Mouse (Mus musculus) liver, embryonic 14.5 days (tissue): ENCODE results near the gene Il17rc.

ENCODE experiments used
- CTCF ChIP-seq: IDR thresholded peaks from 2 replicates; pipeline ENCODE4 v1.5.1; 2016; ENCODE audit warnings: antibody characterized with exemption, low read depth, control low read depth
- EP300 ChIP-seq: IDR thresholded peaks from 2 replicates; pipeline ENCODE4 v1.6.1; 2016; ENCODE audit warnings: antibody characterized with exemption, low read depth

DNA sequence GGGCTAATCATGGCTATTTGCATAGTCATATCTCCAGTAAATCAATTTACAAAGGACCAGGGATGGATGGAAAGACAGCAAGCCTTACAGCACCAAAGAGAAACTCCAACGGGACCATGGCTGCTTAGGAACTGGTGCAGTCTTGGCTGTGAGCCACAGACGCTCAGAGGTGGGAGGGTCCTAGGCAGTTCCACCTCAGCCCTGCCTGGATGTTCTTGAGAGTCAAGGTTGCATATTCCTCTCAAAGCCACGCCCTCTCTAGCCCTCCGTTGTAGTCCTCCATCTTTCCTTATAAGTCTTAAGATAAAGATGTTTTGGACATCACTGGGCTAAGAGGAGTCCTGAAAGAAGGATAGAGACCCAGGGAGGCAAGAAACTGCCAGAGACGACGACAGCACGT lies 7.2 kb upstream of the Il17rc start:
- TF ChIP-seq CTCF, result no peak
- TF ChIP-seq EP300, result no peak
